Mouse (Mus musculus): Measurements from ENCODE around the gene Olfr1395. TPM values are rescaled to one million over a fixed set of nuclear protein-coding genes. Genes with fewer than 3 reads are reported as not detected.
A peak's percentile ranks its signal among the peaks of the same experiment; 100 is the strongest.
"Not testable (repeated sequence)": the region's sequence is repeated elsewhere in the genome, so short reads cannot be mapped to it uniquely, and the experiment has no call there.

The Olfr1395 gene
- total and polyA plus RNA-seq, 3 experiments = not detected

DNA sequence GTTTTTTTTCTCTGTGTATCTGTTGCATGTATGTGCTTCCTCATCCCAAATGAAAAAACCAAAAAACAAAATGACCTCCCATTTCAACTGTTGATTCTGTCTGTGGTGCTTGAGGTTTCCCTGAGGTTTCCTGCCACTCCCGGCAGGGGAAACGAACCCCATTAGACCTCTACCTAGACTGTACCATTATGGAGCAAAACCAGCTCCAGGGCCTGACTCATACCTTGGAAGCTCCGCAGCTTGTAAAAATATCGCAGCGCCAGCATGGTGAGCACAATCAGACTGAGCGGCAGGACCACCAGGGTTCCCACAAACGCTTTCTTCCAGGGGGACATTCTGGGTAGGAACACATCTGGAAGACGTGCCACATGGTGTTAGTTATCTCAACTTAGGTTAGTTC is 33.3 kb downstream of the Olfr1395 start:
- DNase-seq = no peak

DNA sequence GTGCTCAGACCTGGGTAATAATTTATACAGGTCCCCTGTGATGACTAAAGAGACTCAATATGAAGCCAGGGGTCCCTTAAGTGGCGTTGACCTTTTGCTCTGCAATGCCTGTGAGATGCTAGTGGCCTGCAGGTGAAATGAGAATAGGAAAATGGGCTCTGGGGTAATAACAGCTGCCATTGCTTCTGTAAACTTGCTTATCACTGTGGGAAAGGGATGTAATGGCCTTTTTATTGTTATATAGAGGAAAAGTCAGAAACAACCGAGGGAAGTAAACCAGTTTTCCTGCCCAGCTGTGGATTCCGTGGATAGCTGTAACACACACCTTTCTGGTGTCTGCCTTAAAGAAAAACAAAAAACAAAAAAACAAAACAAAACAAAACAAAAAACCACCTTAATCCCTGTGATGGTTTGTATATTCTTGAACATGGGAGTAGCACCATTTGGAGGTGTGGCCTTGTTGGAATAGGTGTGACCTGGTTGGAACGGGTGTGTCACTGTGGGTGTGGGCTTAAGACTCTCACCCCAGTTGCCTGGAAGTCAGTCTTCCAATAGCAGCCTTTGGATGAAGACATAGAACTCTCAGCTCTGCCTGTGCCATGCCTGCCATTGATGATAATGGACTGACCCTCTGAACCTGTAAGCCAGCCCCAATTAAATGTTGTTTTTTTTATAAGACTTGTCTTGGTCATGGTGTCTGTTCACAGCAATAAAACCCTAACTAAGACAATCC is 34.1 kb downstream of the Olfr1395 start:
- DNase-seq = not testable (repeated sequence)

- no peak for DNase-seq
These were observed 41.1 kb downstream of the Olfr1395 start for GRCm38 (mm10) chr11:49183172-49183571.

DNA sequence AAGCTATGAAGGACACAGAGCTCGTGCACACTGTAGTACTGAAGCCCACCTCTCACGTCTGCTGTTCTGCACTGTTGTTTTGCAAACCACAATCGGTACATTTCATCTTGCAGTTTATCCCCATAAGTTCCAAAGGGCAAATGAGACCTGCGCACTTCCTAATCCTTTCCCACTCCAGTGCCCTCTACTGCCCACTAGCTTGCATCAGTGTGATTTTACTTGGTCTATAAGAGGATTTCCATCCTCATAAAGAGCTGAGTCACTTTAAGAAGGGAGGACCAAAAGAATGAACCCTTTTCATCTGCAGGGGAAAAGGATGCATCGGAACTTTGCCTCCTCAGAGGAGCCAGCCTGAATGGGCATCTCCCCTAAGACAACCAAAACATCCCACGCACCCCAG is 44.4 kb downstream of the Olfr1395 start:
- DNase-seq = no peak

DNA sequence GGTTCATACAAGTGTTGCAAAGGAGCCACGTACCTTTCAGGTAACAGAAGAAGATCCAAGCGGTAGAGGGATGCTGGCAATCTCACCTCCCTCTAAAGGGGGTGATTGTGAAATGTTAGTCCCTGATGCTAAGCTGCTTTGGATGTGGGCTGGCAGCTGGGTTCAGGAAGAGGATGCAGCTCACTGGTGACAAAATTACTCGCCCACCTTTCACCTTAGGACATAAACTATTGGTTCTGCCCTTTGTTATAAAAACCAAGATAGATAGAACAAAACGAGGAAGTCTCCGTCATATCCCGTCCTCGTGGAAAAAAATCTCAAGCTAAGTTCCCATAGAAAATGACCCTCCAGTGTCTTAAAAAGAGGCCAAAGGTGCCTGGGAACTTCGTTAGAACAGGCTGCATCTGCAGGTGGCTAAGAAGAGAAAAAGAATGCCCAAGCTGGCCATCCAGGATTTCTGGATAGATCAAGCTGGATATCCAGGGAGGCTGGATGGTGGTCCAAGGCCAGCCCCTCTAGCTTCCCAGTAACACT is 44.9 kb downstream of the Olfr1395 start, which contains the start of gene Btnl9:
Gene Btnl9, minus strand, starts transcription at position 205 of the 534 bp plus-strand sequence.
- no peak for DNase-seq

DNA sequence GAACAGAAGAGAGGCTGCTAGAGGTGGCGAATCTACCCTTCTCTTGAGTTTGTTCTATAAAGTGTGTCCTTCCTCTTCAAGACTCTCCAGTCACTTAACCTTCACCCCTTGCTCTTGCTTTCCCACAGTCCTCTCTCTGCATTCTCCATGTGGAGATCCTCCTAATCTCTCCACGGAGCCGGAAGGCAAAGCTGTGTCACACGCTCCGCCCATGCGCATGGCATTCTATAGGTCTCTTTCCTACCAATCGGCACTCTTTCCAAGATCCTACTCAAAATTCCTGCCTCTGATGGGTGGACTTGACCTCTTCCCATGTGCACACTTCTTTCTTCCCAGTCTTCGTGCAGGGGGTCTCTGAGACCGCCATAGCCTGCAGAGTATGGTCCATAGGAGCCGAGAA is 45.6 kb downstream of the Olfr1395 start:
- DNase-seq = no peak

DNA sequence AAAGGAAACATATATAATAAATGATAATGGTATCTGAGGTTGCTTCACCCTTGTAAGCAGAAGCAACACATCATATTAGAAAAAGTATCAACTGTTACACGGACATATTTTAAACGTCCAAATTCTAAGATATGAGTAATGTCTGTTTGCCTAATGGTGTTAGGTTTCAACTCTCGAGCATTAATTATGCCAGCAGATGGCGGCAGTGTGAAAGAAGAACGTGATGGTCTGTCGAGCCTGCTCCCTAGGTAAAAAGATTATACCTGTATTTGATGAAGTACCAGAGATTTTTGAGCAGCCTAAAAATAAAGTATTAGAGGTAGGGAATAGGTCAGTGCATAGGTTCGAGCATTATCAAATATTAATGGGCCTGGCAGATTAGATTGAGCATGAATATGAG is 47.7 kb downstream of the Olfr1395 start:
- DNase-seq = peak; percentile 55

DNA sequence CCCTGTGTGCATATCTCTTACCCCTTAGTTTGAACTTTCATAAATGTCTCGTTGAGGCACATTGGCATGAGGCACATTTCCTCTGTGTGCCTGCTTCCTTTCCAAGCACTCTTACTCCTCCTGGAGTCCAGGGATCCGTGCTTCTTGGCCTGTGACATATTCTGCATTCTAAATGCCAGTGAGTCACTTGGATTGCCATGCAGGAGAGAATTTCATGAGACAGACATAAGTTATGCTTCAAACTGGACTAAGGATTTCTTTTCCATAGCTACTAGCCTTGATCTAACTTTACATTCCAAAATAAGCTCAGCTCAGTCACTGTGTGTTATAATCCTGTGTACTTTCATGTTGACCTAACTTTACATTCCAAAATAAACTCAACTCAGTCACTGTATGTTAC is 49.0 kb downstream of the Olfr1395 start:
- DNase-seq = no peak

DNA sequence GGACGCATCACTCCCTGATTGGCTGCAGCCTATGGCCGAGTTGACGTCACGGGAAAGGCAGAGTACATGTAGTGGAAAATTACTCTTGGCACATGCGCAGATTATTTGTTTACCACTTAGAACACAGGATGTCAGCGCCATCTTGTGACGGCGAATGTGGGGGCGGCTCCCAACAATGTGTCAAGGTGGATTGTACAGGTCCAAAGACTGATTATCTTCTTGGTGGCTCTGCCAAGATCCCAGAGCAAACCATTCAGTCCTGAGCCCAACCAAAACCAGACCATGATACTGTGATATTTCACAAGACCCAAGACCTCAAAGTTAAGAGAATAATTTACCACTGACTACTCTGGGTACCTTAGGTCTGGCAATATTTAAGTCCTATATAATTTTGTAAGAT is 52.7 kb downstream of the Olfr1395 start:
- DNase-seq = not testable (repeated sequence)

- peak; percentile 41 for DNase-seq
These were observed 53.8 kb downstream of the Olfr1395 start for GRCm38 (mm10) chr11:49195819-49196322.

Other genes starting within 250 kb of the Olfr1395 start
- gene Gm5431, start 240.1 kb upstream of the Olfr1395 start, total RNA-seq (2021) = 1 to 10 TPM; 1.8 to 2.9 TPM
- 0.09 and 0.12 TPM in 2 replicates for gene Gm5431, start 240.1 kb upstream of the Olfr1395 start, polyA plus RNA-seq (2012; rRNA removed)
- 1 to 10 TPM; 3.1 to 3.8 TPM for gene Psme2b, start 196.1 kb upstream of the Olfr1395 start, total RNA-seq (2021)
- gene Psme2b, start 196.1 kb upstream of the Olfr1395 start, polyA plus RNA-seq (2012; rRNA removed) = 3.2 and 3.7 TPM in 2 replicates
- not detected for gene Olfr56, start 163.4 kb upstream of the Olfr1395 start, total RNA-seq (2021)
- 0.04 and 0.07 TPM in 2 replicates for gene Olfr56, start 163.4 kb upstream of the Olfr1395 start, polyA plus RNA-seq (2012; rRNA removed)
- gene 9930111J21Rik1, start 162.9 kb upstream of the Olfr1395 start, total RNA-seq (2021) = 1 to 10 TPM; 1.7 to 2.9 TPM
- gene 9930111J21Rik1, start 162.9 kb upstream of the Olfr1395 start, polyA plus RNA-seq (2012; rRNA removed) = 0.80 and 0.86 TPM in 2 replicates
- gene Gm12185, start 150.0 kb upstream of the Olfr1395 start, total RNA-seq (2021) = 1 to 10 TPM; 1.9 to 3.3 TPM
- gene Gm12185, start 150.0 kb upstream of the Olfr1395 start, polyA plus RNA-seq (2012; rRNA removed) = 0.03 and 0.06 TPM in 2 replicates
- gene Tgtp1, start 148.1 kb upstream of the Olfr1395 start, total RNA-seq (2021) = 1 to 10 TPM; 3.3 to 3.8 TPM
- 0.07 and 0.29 TPM in 2 replicates for gene Tgtp1, start 148.1 kb upstream of the Olfr1395 start, polyA plus RNA-seq (2012; rRNA removed)
- 1 to 10 TPM; 3.9 to 4.0 TPM for gene 9930111J21Rik2, start 91.0 kb upstream of the Olfr1395 start, total RNA-seq (2021)
- 0.53 and 0.61 TPM in 2 replicates for gene 9930111J21Rik2, start 91.0 kb upstream of the Olfr1395 start, polyA plus RNA-seq (2012; rRNA removed)
- gene Tgtp2, start 78.1 kb upstream of the Olfr1395 start, total RNA-seq (2021) = 1 to 10 TPM; 3.8 to 4.0 TPM
- gene Tgtp2, start 78.1 kb upstream of the Olfr1395 start, polyA plus RNA-seq (2012; rRNA removed) = 0.40 and 1.5 TPM in 2 replicates
- gene Ifi47, start 65.7 kb upstream of the Olfr1395 start, total RNA-seq (2021) = 1 to 10 TPM; 3.7 to 5.4 TPM
- 0.68 and 0.71 TPM in 2 replicates for gene Ifi47, start 65.7 kb upstream of the Olfr1395 start, polyA plus RNA-seq (2012; rRNA removed)
- gene Olfr1396, start 27.4 kb upstream of the Olfr1395 start, total RNA-seq (2021) = 1 to 10 TPM; 1.9 to 3.6 TPM
- 3.4 and 3.7 TPM in 2 replicates for gene Olfr1396, start 27.4 kb upstream of the Olfr1395 start, polyA plus RNA-seq (2012; rRNA removed)
- not detected for gene Olfr1394, start 12.1 kb downstream of the Olfr1395 start, total RNA-seq (2021)
- not detected in 2 replicates for gene Olfr1394, start 12.1 kb downstream of the Olfr1395 start, polyA plus RNA-seq (2012; rRNA removed)
- 10 to 100 TPM; 13.3 to 33.0 TPM for gene Btnl9, start 44.9 kb downstream of the Olfr1395 start, total RNA-seq (2021)
- gene Btnl9, start 44.9 kb downstream of the Olfr1395 start, polyA plus RNA-seq (2012; rRNA removed) = 90.4 and 126 TPM in 2 replicates
- gene Zfp62, start 61.0 kb downstream of the Olfr1395 start, total RNA-seq (2021) = 10 to 100 TPM; 25.8 to 40.9 TPM
- 2.2 and 2.7 TPM in 2 replicates for gene Zfp62, start 61.0 kb downstream of the Olfr1395 start, polyA plus RNA-seq (2012; rRNA removed)
- gene Mgat1, start 101.9 kb downstream of the Olfr1395 start, total RNA-seq (2021) = 100 to 1,000 TPM; 115 to 119 TPM
- gene Mgat1, start 101.9 kb downstream of the Olfr1395 start, polyA plus RNA-seq (2012; rRNA removed) = 173 and 211 TPM in 2 replicates
- gene Olfr1393, start 136.0 kb downstream of the Olfr1395 start, total RNA-seq (2021) = under 1 TPM in 1 of 2 experiments, not detected in 1; 0.32 TPM
- gene Olfr1393, start 136.0 kb downstream of the Olfr1395 start, polyA plus RNA-seq (2012; rRNA removed) = 0.04 TPM in 1 of 2 replicates, not detected in the other
- not detected for gene Olfr1392, start 143.0 kb downstream of the Olfr1395 start, total RNA-seq (2021)
- gene Olfr1392, start 143.0 kb downstream of the Olfr1395 start, polyA plus RNA-seq (2012; rRNA removed) = 0.22 TPM in 1 of 2 replicates, not detected in the other
- not detected for gene Olfr10, start 162.5 kb downstream of the Olfr1395 start, total RNA-seq (2021)
- not detected in 2 replicates for gene Olfr10, start 162.5 kb downstream of the Olfr1395 start, polyA plus RNA-seq (2012; rRNA removed)
- gene Olfr1391, start 180.5 kb downstream of the Olfr1395 start, total RNA-seq (2021) = not detected
- gene Olfr1391, start 180.5 kb downstream of the Olfr1395 start, polyA plus RNA-seq (2012; rRNA removed) = not detected in 2 replicates
- gene Olfr1390, start 192.9 kb downstream of the Olfr1395 start, total RNA-seq (2021) = not detected
- not detected in 2 replicates for gene Olfr1390, start 192.9 kb downstream of the Olfr1395 start, polyA plus RNA-seq (2012; rRNA removed)

Data from adrenal gland, adult 2 months (tissue).